Mouse (Mus musculus) hindlimb bud, embryonic 11.5 days (tissue): Measurements from ENCODE around the gene Gm11733.

Experiments
- DNase-seq: peaks from one replicate; pipeline ENCODE4 v3.0.0-alpha.2; 2012; ENCODE audit warnings: low read depth, low spot score; ENCODE audit errors: extremely low spot score

The Gm11733 gene

DNA sequence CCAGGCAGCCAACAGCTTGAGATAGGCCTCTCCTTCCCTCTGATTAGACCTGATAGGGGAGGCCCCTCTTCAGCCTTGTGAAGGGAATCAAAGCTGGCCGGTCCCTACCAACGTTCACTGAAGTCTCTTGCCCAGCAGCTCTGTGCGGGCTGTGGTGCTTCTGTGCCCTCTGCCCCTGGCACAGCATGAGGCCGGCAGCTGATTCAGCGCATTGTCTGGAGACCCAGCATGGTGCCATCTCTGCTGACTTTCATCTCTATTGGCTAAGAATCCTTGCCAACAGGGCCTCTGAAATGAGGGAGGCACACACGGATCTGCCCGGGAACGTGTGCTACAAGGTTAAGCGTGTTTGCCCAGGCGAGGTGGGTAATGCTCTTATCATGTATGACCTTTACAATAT lies 48.2 kb downstream of the Gm11733 start:
- no peak for DNase-seq

DNA sequence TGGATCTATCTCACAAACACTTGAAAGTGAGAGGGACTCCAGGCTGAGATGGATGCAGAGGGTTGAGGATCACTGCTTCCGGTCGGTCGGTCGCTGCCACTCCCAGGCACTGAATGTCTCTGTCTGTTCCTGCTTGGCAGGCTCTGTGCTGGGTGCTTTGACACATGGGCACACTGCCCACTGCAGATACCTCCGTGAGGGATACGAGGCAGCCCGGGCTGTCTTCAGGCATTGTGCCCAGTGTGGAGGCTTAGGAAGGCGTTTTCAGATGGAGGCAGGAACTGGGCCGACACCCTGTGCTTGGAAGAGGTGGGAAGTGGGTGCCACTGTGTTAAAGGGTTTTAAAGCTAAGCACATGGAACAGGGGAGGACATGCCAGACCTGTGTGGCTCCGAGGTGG lies 50.7 kb downstream of the Gm11733 start:
- DNase-seq = no peak

DNA sequence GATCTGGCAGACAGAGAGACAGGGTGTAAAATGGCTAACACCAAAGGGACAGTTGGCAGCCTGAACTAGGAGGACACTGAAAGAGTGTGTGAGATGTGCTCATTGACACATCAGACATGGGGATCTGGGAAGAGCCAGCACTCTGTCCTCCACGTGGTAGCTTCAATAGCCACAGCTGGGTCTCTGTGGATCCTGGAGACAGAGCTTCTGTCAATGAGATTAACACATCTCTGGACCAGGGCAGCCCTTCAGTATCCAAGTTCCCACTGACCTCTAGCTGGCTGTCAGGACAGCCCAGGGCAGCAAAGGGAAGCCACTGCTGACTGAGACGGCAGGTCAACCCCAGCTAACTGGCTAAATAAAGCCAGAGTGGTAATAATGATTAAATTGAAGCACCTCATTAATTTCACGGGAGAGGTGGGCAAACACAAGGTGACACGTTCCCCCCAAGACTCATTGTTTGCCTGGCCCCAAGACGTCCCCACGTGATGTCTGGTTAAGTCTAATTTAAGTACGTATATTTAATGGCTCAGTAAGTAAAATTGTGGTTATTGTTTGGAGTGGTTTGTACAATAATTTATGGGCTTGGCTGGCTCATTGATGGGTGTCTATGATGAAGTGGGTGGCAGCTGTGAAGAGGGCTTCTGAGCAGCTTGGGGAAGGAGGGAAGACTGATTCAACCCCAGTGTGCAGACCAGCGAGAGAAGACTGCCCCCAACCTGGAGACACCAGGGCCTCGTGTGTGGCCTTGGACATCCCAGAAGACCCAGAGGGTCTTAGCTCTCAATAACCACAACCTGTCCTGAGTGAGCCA lies 51.5 kb downstream of the Gm11733 start:
- no peak for DNase-seq

DNA sequence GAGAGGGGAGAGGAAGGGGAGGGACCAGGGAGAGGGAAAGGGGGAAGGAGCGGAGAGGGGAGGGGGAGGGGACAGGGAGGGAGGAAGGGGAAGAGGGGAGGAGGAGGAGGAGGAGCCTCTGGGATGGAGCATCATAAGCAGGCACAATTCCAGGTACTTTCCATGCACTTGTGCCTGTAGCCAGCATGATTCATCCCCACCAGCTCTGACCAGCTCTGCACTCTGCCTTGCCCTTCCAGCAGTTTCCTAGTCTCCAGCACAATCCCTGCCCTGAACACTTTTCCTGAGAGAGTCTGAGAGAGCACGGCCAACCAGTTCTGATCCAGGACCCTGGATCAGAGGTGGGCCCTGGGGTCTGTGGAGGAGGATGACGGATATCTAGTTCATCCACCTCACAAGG lies 52.4 kb downstream of the Gm11733 start:
- no peak for DNase-seq
